Mouse (Mus musculus): ENCODE measurements around the gene AY074887. TPM values are rescaled to one million over a fixed set of nuclear protein-coding genes. Genes with fewer than 3 reads are reported as not detected.

The AY074887 gene
- total and polyA plus RNA-seq, 3 experiments: 0.32 TPM; not detected in 2

DNA sequence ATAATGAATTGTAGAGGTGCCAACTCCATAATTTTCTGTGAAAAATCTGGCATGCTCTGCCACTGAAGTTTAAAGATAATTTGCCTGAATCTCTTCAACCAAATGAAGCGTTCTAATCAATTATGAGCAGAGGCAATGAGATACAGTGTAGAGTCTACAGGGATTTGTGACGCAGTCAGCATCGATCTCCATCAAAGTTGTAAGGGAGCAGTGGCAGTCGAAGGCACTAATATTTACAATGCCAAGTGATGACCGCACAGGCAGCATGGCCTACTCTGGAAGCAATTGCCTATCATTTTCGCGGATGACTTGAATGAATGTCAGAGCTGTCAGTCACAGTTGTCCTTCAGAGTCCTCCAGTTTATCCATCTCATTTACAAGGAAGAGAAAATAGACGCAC, 29.9 kb upstream of the AY074887 start, which contains the start of gene Chrna5:
TSS of gene Chrna5 (plus strand) at position 207 of the 400 bp plus-strand sequence.
- Histone ChIP-seq H3K4me3 (ENCODE audit: control insufficient read depth in 1 of 2, insufficient read depth in 1 of 2, low read depth in 2 of 2, low read length in 2 of 2) (no peak within 1 kb of the TSS), H3K4me1 (ENCODE audit: control insufficient read depth in 1 of 2, insufficient read depth in 2 of 2, low read length in 2 of 2) (no peaks in the 10 kb centered on the region), H3K9ac (ENCODE audit: control insufficient read depth, low read depth, low read length, poor library complexity, severe bottlenecking) (no peak within 1 kb of the TSS), H3K27ac (ENCODE audit: control insufficient read depth, low read depth, low read length) (no peak within 1 kb of the TSS), H3K9me3 (replicated peaks; ENCODE audit: insufficient read depth, low read length) (no peaks in the 10 kb centered on the region), H3K79me2 (ENCODE audit: control insufficient read depth, insufficient read depth, low read length, poor library complexity) (no peaks in the 10 kb centered on the region), H3K36me3 (ENCODE audit: control insufficient read depth in 1 of 2, insufficient read depth in 2 of 2, low read length in 2 of 2) (no peaks in the 10 kb centered on the region), H3K27me3 (ENCODE audit: control insufficient read depth in 1 of 2, insufficient read depth in 2 of 2, low read length in 2 of 2) (peaks cover 6 to 8% of the 10 kb centered on the region in 2 experiments)
- no peak for TF ChIP-seq CHD2 (IDR thresholded peaks at IDR 0.05; ENCODE audit: low read length)
- no peak for TF ChIP-seq TCF12 (IDR thresholded peaks at IDR 0.05; ENCODE audit: low read depth, low read length)
- no peak for TF ChIP-seq MAZ (IDR thresholded peaks at IDR 0.05; ENCODE audit: low read depth, low read length)
- no peak for DNase-seq (ENCODE audit: low read depth, low spot score)

DNA sequence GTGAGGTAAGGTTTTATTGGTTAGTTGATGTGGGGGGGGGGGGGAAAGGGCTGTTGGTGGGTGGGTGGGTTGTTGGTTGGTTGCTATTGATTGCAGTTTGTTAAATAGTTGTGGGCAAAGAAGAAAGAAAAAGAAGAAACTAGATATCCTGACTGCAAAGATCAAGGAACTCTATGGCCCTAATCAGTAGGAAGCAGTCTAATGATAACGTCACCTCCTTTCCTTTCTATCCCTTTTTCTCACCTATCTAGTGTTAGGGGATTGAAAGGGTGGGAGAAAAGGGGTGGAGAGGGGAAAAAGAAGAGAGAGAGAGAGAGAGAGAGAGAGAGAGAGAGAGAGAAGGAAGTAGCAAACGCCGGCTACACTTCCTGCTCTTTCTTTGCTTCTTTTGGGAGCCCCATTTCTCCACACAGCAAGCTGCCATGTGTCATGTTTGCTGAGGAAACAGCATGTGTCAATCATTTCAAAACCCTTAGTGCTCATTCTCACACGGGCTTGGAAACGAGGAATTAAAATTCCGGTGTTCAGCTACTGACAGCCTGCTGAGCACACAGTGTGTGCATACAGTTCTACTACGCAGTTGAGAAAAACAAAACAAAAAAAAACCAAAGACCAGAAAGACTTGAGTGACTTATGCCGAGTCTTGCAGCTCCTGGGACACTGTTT, 19.3 kb upstream of the AY074887 start:
- DNase-seq (ENCODE audit: low read depth, low spot score): peak; percentile 50
- Histone ChIP-seq H3K27me3 (ENCODE audit: control insufficient read depth in 1 of 2, insufficient read depth in 2 of 2, low read length in 2 of 2) (no peaks in the 10 kb centered on the region), H3K9ac (ENCODE audit: control insufficient read depth, low read depth, low read length, poor library complexity, severe bottlenecking) (no peak overlapping the region), H3K79me2 (ENCODE audit: control insufficient read depth, insufficient read depth, low read length, poor library complexity) (no peaks in the 10 kb centered on the region), H3K36me3 (ENCODE audit: control insufficient read depth in 1 of 2, insufficient read depth in 2 of 2, low read length in 2 of 2) (peaks cover 0 to 12% of the 10 kb centered on the region in 2 experiments; a peak in 2 of 4 replicates), H3K4me1 (ENCODE audit: control insufficient read depth in 1 of 2, insufficient read depth in 2 of 2, low read length in 2 of 2) (peaks cover 0 to 3% of the 10 kb centered on the region in 2 experiments; a peak in 2 of 4 replicates), H3K9me3 (replicated peaks; ENCODE audit: insufficient read depth, low read length) (no peaks in the 10 kb centered on the region), H3K4me3 (ENCODE audit: control insufficient read depth in 1 of 2, insufficient read depth in 1 of 2, low read depth in 2 of 2, low read length in 2 of 2) (no peak overlapping the region), H3K27ac (ENCODE audit: control insufficient read depth, low read depth, low read length) (peak overlapping the region; percentile 58)
- TF ChIP-seq UBTF (IDR thresholded peaks at IDR 0.05; ENCODE audit: borderline replicate concordance, insufficient read depth, low read depth, low read length) (no peak), ZMIZ1 (IDR thresholded peaks at IDR 0.05; ENCODE audit: low read depth, low read length) (no peak), NELFE (IDR thresholded peaks at IDR 0.05; ENCODE audit: low read depth, low read length) (no peak), MAZ (IDR thresholded peaks at IDR 0.05; ENCODE audit: low read depth, low read length) (no peak), MYC (IDR thresholded peaks at IDR 0.05; ENCODE audit: low read depth, low read length) (peak; percentile 59; the same call in 1 of the 2 replicates), MAX (IDR thresholded peaks at IDR 0.05; ENCODE audit: low read length) (0 out of 2 replicates have a peak, but pooled peaks have one; percentile 27), CTCF (IDR thresholded peaks at IDR 0.05 in 2 of 3, conservative IDR thresholded peaks at IDR 0.05 in 1 of 3; ENCODE audit: control insufficient read depth in 1 of 3, insufficient read depth in 1 of 3, low read depth in 2 of 3, low read length in 3 of 3, poor library complexity in 1 of 3, severe bottlenecking in 1 of 3) (no peak), USF2 (IDR thresholded peaks at IDR 0.05; ENCODE audit: borderline replicate concordance in 1 of 2, insufficient read depth in 1 of 2, low read depth in 1 of 2, low read length in 2 of 2) (no peak), GABPA (IDR thresholded peaks at IDR 0.05; ENCODE audit: low read depth, low read length) (no peak), TBP (IDR thresholded peaks at IDR 0.05; ENCODE audit: low read depth, low read length) (no peak), ELF1 (IDR thresholded peaks at IDR 0.05; ENCODE audit: low read depth, low read length) (peak; percentile 23; the same call in 1 of the 2 replicates), MEF2A (IDR thresholded peaks at IDR 0.05; ENCODE audit: extremely low read depth, insufficient replicate concordance, low read depth, low read length, poor library complexity, severe bottlenecking) (no peak), HCFC1 (IDR thresholded peaks at IDR 0.05; ENCODE audit: low read depth, low read length) (no peak), USF1 (IDR thresholded peaks at IDR 0.05; ENCODE audit: low read depth, low read length) (no peak), MAFK (IDR thresholded peaks at IDR 0.05; ENCODE audit: borderline replicate concordance, low read depth, low read length) (no peak), BHLHE40 (IDR thresholded peaks at IDR 0.05; ENCODE audit: borderline replicate concordance, low read depth, low read length) (no peak), E2F4 (IDR thresholded peaks at IDR 0.05; ENCODE audit: borderline replicate concordance, low read depth, low read length) (no peak), MYB (IDR thresholded peaks at IDR 0.05; ENCODE audit: low read depth, low read length) (no peak), KAT2A (conservative IDR thresholded peaks at IDR 0.05; ENCODE audit: low read depth, low read length) (no peak), POLR2AphosphoS5 (IDR thresholded peaks at IDR 0.05; ENCODE audit: borderline replicate concordance, low read depth, low read length) (no peak), ZNF384 (IDR thresholded peaks at IDR 0.05; ENCODE audit: low read depth, low read length) (no peak), POLR2A (IDR thresholded peaks at IDR 0.05; ENCODE audit: control insufficient read depth in 1 of 2, insufficient read depth in 1 of 2, low read depth in 1 of 2, low read length in 2 of 2, poor library complexity in 1 of 2) (no peak), CHD1 (IDR thresholded peaks at IDR 0.05; ENCODE audit: low read depth, low read length) (no peak), CHD2 (IDR thresholded peaks at IDR 0.05; ENCODE audit: low read length) (no peak), SMC3 (IDR thresholded peaks at IDR 0.05; ENCODE audit: low read depth, low read length) (no peak), TCF12 (IDR thresholded peaks at IDR 0.05; ENCODE audit: low read depth, low read length) (peak; percentile 81), ZC3H11A (IDR thresholded peaks at IDR 0.05; ENCODE audit: low read depth, low read length) (no peak), TAL1 (IDR thresholded peaks at IDR 0.05; ENCODE audit: low read length) (peak; percentile 23; the same call in 1 of the 2 replicates), RAD21 (IDR thresholded peaks at IDR 0.05; ENCODE audit: low read depth, low read length) (no peak), GATA1 (IDR thresholded peaks at IDR 0.05; ENCODE audit: low read depth, low read length) (peak; percentile 87)

Measured in MEL (cell line).